Mouse (Mus musculus) cortical plate, adult 2 months (tissue): Measurements from ENCODE around the gene Rhbdd1.

ENCODE experiments used
- CTCF ChIP-seq: fragments of 200-500 bp; IDR thresholded peaks from 2 replicates; pipeline ENCODE4 v1.5.1; 2011; ENCODE audit warnings: mild to moderate bottlenecking, control low read depth, low read length; ENCODE audit not compliant: insufficient read depth; ENCODE audit errors: extremely low read depth
- POLR2A ChIP-seq: fragments of 200-500 bp; IDR thresholded peaks from 2 replicates; pipeline ENCODE4 v1.6.1; 2011; ENCODE audit warnings: mild to moderate bottlenecking, low read length, control low read depth; ENCODE audit not compliant: insufficient read depth; ENCODE audit errors: extremely low read depth

GRCm38 (mm10) chr1:82446049-82446448 is 129.8 kb downstream of the Rhbdd1 start:
- TF ChIP-seq POLR2A (no peak), CTCF (no peak)
